Mouse (Mus musculus): Measurements from ENCODE around the gene Tmem192. TPM values are rescaled to one million over a fixed set of nuclear protein-coding genes. Genes with fewer than 3 reads are reported as not detected.
A peak's percentile ranks its signal among the peaks of the same experiment; 100 is the strongest.

The Tmem192 gene
- total RNA-seq (2021), result 10 to 100 TPM; 18.6 to 21.4 TPM
- long read RNA-seq, experiment 1, transcript Tmem192-201 (6 exons, 1,122 nt), result major isoform, 27 of 33 reads
- long read RNA-seq, experiment 1, partial matches to known transcripts, result 1 of 33 reads
- long read RNA-seq, experiment 1, other reads (novel, unspliced or antisense), result 5 of 33 reads
- long read RNA-seq, experiment 2, transcript Tmem192-201 (6 exons, 1,122 nt), result major isoform, 26 of 33 reads
- long read RNA-seq, experiment 2, partial matches to known transcripts, result 0 of 33 reads
- long read RNA-seq, experiment 2, other reads (novel, unspliced or antisense), result 6 of 33 reads

DNA sequence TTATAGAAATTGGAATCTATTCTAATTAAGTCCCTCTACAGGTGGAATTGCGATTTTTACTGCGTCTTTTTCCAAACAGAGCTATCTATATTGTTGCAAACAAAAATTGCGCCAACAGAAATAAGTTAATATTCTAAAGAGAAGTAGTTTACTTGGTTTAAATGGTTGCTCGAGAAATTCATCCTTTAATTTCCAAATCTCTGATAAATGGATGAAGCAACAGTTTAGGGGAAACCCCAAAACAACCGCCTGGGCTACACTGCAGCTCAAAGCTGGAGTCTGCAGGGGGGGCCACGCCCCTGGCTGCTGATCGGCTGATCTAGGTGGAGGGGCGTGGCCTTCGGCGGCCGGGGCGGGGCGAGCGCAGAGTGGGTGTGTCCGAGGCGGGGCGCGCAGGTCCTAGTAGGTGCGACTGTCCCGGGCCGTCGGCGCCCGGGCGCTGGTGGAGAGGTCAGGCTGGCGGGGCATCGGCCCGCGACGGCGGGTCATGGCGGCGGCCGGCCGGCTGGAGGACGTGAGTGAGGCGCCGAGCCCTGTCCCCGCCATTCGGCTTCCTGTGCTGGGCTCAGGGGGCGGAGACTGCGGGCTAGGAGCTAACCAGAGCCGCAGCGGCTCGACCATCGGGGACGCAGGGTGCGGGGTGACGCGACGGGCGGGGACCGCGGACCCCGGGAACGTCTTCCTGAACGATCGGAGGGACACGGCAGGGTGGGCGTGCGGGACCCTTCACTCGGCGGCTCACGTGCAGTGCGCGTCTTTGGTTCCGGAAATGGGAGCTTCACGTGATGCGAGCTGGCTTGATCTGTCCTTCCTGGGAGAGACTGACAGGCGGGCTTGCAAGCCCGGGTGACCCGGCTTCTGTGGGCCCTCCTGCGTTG lies at the start of gene Tmem192:
TSS of gene Tmem192 (plus strand) at position 366 of the 878 bp plus-strand sequence.
- TF ChIP-seq CTCF (IDR thresholded peaks at IDR 0.05), result no peak
- Histone ChIP-seq H3K27ac (peak within 1 kb of the TSS; percentile 95), H3K4me3 (peak within 1 kb of the TSS; percentile 98)
- peak; percentile 96 for DNase-seq
- intact Hi-C loops (cut with DNase I), result loop anchor here (5.0 kb wide), 1 partner anchor 215 kb away; the partner anchor contains the start of gene Msmo1

DNA sequence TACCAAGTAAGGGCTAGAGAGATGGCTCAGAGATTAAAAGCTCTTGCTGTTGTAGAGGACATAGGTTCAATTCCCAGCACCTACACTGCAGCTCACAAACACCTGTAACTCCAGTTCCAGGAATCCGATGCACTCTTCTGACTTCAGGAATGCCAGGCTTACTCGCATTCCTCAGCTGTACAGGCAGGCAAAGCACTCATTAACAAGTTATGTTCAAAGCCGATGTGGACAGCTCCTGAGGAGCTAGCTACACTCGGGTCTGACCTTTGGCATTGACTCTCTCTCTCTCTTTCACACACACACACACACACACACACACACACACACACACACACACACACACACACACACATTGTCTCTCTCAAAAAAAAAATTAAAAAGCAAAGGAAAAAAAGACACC lies 48.3 kb upstream of the Tmem192 start:
- no peak for TF ChIP-seq CTCF (IDR thresholded peaks at IDR 0.05)
- H3K4me3 ChIP-seq, result no peak overlapping the region
- no peak for DNase-seq
- H3K27ac ChIP-seq, result no peak overlapping the region
- intact Hi-C loops (cut with DNase I), result no loop called here

- intact Hi-C loops (cut with DNase I), result no loop called here
Measured at GRCm38 (mm10) chr8:64900645-64901044, 46.3 kb upstream of the Tmem192 start.

DNA sequence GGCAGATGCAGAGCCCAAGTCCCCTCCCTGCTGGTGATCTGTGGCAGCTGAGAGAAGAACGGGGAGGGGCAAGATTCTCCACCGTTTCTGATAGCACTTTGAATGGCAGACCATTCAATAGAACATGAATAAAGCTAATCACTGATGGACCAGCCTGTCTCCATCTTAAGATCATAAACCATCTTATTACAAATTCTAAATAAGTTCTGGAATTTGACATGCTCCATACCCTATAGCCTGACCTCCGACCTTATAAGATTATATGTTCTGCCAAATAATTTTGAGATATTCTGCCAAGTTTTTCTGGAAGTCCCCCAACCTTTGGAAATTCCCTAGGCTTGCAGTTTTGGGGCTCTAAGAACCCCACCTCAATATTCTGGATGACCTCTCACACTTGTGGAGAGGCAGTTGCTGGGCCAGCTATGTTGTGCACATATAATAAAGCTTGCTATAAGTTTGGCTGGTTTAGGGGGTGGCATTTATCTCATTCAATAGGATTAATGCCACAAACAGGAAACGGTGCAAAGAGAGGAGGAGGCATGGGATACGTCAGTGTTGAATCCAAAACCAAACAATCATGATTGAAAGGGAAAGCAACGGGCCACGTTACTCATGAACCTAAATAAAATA lies 45.3 kb upstream of the Tmem192 start:
- H3K27ac ChIP-seq, result no peak overlapping the region
- DNase-seq, result no peak
- no peak overlapping the region for H3K4me3 ChIP-seq
- no peak for TF ChIP-seq CTCF (IDR thresholded peaks at IDR 0.05)
- intact Hi-C loops (cut with DNase I), result no loop called here

More at GRCm38 (mm10) chr8:64900645-64901044, 46.3 kb upstream of the Tmem192 start:
- no peak for DNase-seq
- Histone ChIP-seq H3K4me3 (no peak overlapping the region), H3K27ac (no peak overlapping the region)
- TF ChIP-seq CTCF (IDR thresholded peaks at IDR 0.05), result no peak

- intact Hi-C loops (cut with DNase I), result no loop called here
- no peak for DNase-seq
- Histone ChIP-seq H3K27ac (no peak overlapping the region), H3K4me3 (no peak overlapping the region)
- no peak for TF ChIP-seq CTCF (IDR thresholded peaks at IDR 0.05)
Measured at GRCm38 (mm10) chr8:64902191-64902590, 44.8 kb upstream of the Tmem192 start.

GRCm38 (mm10) chr8:64903778-64904177 lies 43.2 kb upstream of the Tmem192 start:
- H3K27ac ChIP-seq, result no peak overlapping the region
- no peak for TF ChIP-seq CTCF (IDR thresholded peaks at IDR 0.05)
- no peak overlapping the region for H3K4me3 ChIP-seq
- intact Hi-C loops (cut with DNase I), result no loop called here
- DNase-seq, result no peak

GRCm38 (mm10) chr8:64910026-64910425 lies 37.0 kb upstream of the Tmem192 start:
- intact Hi-C loops (cut with DNase I), result no loop called here
- no peak overlapping the region for H3K27ac ChIP-seq
- DNase-seq, result no peak
- no peak overlapping the region for H3K4me3 ChIP-seq
- TF ChIP-seq CTCF (IDR thresholded peaks at IDR 0.05), result no peak

GRCm38 (mm10) chr8:64916793-64917192 lies 30.2 kb upstream of the Tmem192 start:
- DNase-seq, result no peak
- TF ChIP-seq CTCF (IDR thresholded peaks at IDR 0.05), result no peak
- Histone ChIP-seq H3K4me3 (no peak overlapping the region), H3K27ac (no peak overlapping the region)
- intact Hi-C loops (cut with DNase I), result no loop called here

- DNase-seq, result no peak
- TF ChIP-seq CTCF (IDR thresholded peaks at IDR 0.05), result no peak
- no peak overlapping the region for H3K27ac ChIP-seq
- intact Hi-C loops (cut with DNase I), result no loop called here
- no peak overlapping the region for H3K4me3 ChIP-seq
Measured at GRCm38 (mm10) chr8:64923329-64923728, 23.7 kb upstream of the Tmem192 start.

- no peak for TF ChIP-seq CTCF (IDR thresholded peaks at IDR 0.05)
- no peak for DNase-seq
- Histone ChIP-seq H3K27ac (no peak overlapping the region), H3K4me3 (no peak overlapping the region)
- intact Hi-C loops (cut with DNase I), result no loop called here
Measured at GRCm38 (mm10) chr8:64925762-64926161, 21.2 kb upstream of the Tmem192 start.

- no peak for DNase-seq
- Histone ChIP-seq H3K27ac (no peak overlapping the region), H3K4me3 (no peak overlapping the region)
- intact Hi-C loops (cut with DNase I), result no loop called here
- no peak for TF ChIP-seq CTCF (IDR thresholded peaks at IDR 0.05)
Measured at GRCm38 (mm10) chr8:64926355-64926754, 20.6 kb upstream of the Tmem192 start.

GRCm38 (mm10) chr8:64928938-64929337 lies 18.0 kb upstream of the Tmem192 start:
- no peak for DNase-seq
- H3K27ac ChIP-seq, result no peak overlapping the region
- no peak for TF ChIP-seq CTCF (IDR thresholded peaks at IDR 0.05)
- intact Hi-C loops (cut with DNase I), result no loop called here
- no peak overlapping the region for H3K4me3 ChIP-seq

GRCm38 (mm10) chr8:64934997-64935396 lies 12.0 kb upstream of the Tmem192 start:
- intact Hi-C loops (cut with DNase I), result no loop called here
- no peak for TF ChIP-seq CTCF (IDR thresholded peaks at IDR 0.05)
- Histone ChIP-seq H3K27ac (no peak overlapping the region), H3K4me3 (no peak overlapping the region)
- DNase-seq, result no peak

All from gastrocnemius, adult 2 months (tissue).